ENCODE assay signal across 8 mouse cellular contexts in genomic region chr11:96240211-96240610, GRCm38 (mm10). TPM values are rescaled to one million over a fixed set of nuclear protein-coding genes. Genes with fewer than 3 reads are reported as not detected.
DNase-seq lines count a peak whose midpoint lies in the region.

No protein-coding gene starts in this region.

- DNase-seq in cerebellum, adult 18-20 months: peak; percentile 12 to 42
- no peak for DNase-seq in cerebellum, adult 9-11 months
- DNase-seq in left cerebral cortex, adult 18-20 months (ENCODE audit: low spot score in 2 of 2): peak; percentile 36 to 53
- no peak for DNase-seq in left cerebral cortex, adult 8-10 months (ENCODE audit: low spot score in 2 of 2)
- DNase-seq in NIH3T3 (ENCODE audit: low read depth): peak; percentile 82
- DNase-seq in embryo, embryonic 10.5 days (ENCODE audit: low spot score): peak; percentile 82
- peak; percentile 32 to 62 for DNase-seq in left cerebral cortex, postnatal 14 days (ENCODE audit: low spot score in 2 of 2)
- DNase-seq in right cerebral cortex, adult 2 months (ENCODE audit: low spot score in 2 of 2): peak; percentile 57 to 58

- intact Hi-C loops in left cerebral cortex, postnatal 14 days (cut with DNase I): no loop called here

RNA-seq across cellular contexts. Expression of gene Hoxb9, which starts 31.0 kb away (rescaled TPM):
- total RNA-seq in left cerebral cortex, adult 18-20 months (2021): not detected
- under 1 TPM in 1 of 4 experiments, not detected in 3; 0.16 TPM for total RNA-seq in left cerebral cortex, adult 8-10 months (2022)
- not detected for total RNA-seq in left cerebral cortex, postnatal 14 days (2021)

RNA-seq across cellular contexts. Expression of gene Hoxb8, which starts 41.5 kb away (rescaled TPM):
- total RNA-seq in left cerebral cortex, adult 18-20 months (2021): not detected
- not detected for total RNA-seq in left cerebral cortex, adult 8-10 months (2022)
- total RNA-seq in left cerebral cortex, postnatal 14 days (2021): not detected

RNA-seq across cellular contexts. Expression of gene Hoxb13, which starts 46.1 kb away (rescaled TPM):
- total RNA-seq in left cerebral cortex, adult 18-20 months (2021): not detected
- total RNA-seq in left cerebral cortex, adult 8-10 months (2022): not detected
- total RNA-seq in left cerebral cortex, postnatal 14 days (2021): not detected

RNA-seq across cellular contexts. Expression of gene Hoxb7, which starts 46.2 kb away (rescaled TPM):
- total RNA-seq in left cerebral cortex, adult 18-20 months (2021): not detected
- not detected for total RNA-seq in left cerebral cortex, adult 8-10 months (2022)
- total RNA-seq in left cerebral cortex, postnatal 14 days (2021): not detected

RNA-seq across cellular contexts. Expression of gene Hoxb6, which starts 52.1 kb away (rescaled TPM):
- total RNA-seq in left cerebral cortex, adult 18-20 months (2021): not detected
- total RNA-seq in left cerebral cortex, adult 8-10 months (2022): not detected
- total RNA-seq in left cerebral cortex, postnatal 14 days (2021): not detected

Comparison
In these comparisons a context has a peak if more than half of its experiments do, and no peak if none do; other contexts are left out.
1. DNase-seq: peak in cerebellum, adult 18-20 months (2 of 2), left cerebral cortex, adult 18-20 months (2 of 2), NIH3T3 (single experiment), embryo, embryonic 10.5 days (single experiment), left cerebral cortex, postnatal 14 days (2 of 2) and right cerebral cortex, adult 2 months (2 of 2); none in cerebellum, adult 9-11 months (single experiment) and left cerebral cortex, adult 8-10 months (0 of 2).